ENCODE assay signal across 8 mouse cellular contexts in the genomic region with DNA sequence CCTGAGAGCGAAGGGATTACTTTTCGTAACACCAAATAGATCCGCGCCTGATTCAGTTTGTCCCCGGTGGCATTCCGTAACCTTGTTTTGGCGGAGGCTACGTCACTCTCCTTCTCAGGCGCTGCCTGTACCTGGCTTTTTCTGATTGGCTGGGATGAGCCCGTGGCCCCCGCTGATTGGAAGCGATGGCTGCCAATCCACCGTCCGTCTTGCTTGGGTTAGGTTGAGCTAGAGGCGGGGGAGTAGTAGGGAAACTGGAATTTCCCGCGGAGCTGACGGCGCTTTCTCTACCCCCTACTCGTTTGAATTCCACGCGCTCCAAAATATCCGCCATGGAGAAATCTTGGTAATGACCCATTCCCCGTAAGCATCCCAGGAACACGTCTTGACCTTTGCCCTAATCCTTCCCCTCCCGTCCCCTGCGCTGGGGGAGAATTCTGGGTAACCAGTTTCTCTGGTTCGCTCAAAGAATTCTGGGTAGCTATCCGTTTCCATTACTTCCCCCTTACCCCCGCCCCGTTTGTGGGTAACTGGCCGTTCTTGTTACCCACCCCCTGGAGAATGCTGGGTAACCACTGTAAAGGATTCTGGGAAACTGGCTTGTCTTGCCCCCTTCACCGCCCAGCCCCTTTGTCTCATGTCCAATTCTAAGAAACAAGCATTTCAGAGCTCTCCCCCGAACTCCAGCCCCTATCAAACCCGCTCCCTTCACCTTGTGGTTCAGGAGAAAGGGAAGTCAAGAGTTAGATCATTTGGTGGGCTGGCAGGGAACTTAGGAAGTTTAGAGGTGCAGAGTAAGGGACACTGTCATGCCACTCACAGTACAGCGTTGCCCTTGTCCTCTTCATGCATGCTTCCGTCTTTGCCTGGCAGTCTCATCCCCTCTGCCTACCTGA. TPM values are rescaled to one million over a fixed set of nuclear protein-coding genes. Genes with fewer than 3 reads are reported as not detected.
DNase-seq lines count a peak whose midpoint lies in the region; ATAC-seq lines count a peak whose summit lies in the region.

TSS of gene Pan2 (plus strand) at position 210 of the 896 bp plus-strand sequence.

- H3K27ac ChIP-seq in hindbrain, embryonic 16.5 days (ENCODE audit: low read depth, low read length), result peak within 1 kb of the TSS; percentile 98
- H3K27ac ChIP-seq in macrophage, result peak within 1 kb of the TSS; percentile 94

- H3K4me3 ChIP-seq in hindbrain, embryonic 16.5 days (ENCODE audit: low read length), result peak within 1 kb of the TSS; percentile 57
- H3K4me3 ChIP-seq in macrophage (ENCODE audit: inconsistent target), result peak within 1 kb of the TSS; percentile 87

- H3K4me1 ChIP-seq in hindbrain, embryonic 16.5 days (ENCODE audit: control insufficient read depth, insufficient read depth, low read depth, low read length), result peaks cover 14% of the 10 kb centered on the region

- DNase-seq in WW6 (ENCODE audit: low read depth, low spot score), result peak; percentile 96
- peak; percentile 99 to 100 for DNase-seq in cerebellum, postnatal 4 days (ENCODE audit: low spot score in 2 of 2)
- peak; percentile 100 for DNase-seq in gastrocnemius, adult 18-20 months (ENCODE audit: low spot score)
- peak; percentile 99 to 100 for DNase-seq in left cerebral cortex, adult 18-20 months (ENCODE audit: low spot score in 2 of 2)
- DNase-seq in right cerebral cortex, adult 18-20 months, result peak; percentile 100
- DNase-seq in urinary bladder, postnatal 10 days (ENCODE audit: low spot score), result peak; percentile 98

- ATAC-seq in hindbrain, embryonic 16.5 days, result peak; percentile 99

- H3K36me3 ChIP-seq in hindbrain, embryonic 16.5 days (ENCODE audit: control insufficient read depth, insufficient read depth, low read length), result no peaks in the 10 kb centered on the region
- H3K36me3 ChIP-seq in macrophage (ENCODE audit: inconsistent target), result no peaks in the 10 kb centered on the region

- H3K79me2 ChIP-seq in macrophage (ENCODE audit: inconsistent target), result no peaks in the 10 kb centered on the region

- H3K27me3 ChIP-seq in hindbrain, embryonic 16.5 days (replicated peaks; ENCODE audit: control insufficient read depth, insufficient read depth, low read length), result no peaks in the 10 kb centered on the region

- H3K9ac ChIP-seq in hindbrain, embryonic 16.5 days (ENCODE audit: low read depth, low read length), result peak within 1 kb of the TSS; percentile 79

- no peaks in the 10 kb centered on the region for H3K9me3 ChIP-seq in hindbrain, embryonic 16.5 days (ENCODE audit: control insufficient read depth, low read length)

- 2% methylated on average over 37 of the region's 37 CpGs for WGBS in hindbrain, embryonic 16.5 days
- WGBS in macrophage (ENCODE audit: missing documents), result 2% methylated on average over 37 of the region's 37 CpGs

- H3K4me2 ChIP-seq in hindbrain, embryonic 16.5 days (ENCODE audit: low read length), result peak within 1 kb of the TSS; percentile 89

RNA-seq across cellular contexts. Expression of gene Pan2, which starts in this region (rescaled TPM):
- total RNA-seq in gastrocnemius, adult 18-20 months (2021), result 1 to 10 TPM; 3.3 to 3.7 TPM
- 18.2 and 20.9 TPM in 2 replicates for polyA plus RNA-seq in hindbrain, embryonic 16.5 days (2015; fragmentation: Nextera tagmentation; extraction: Ambion mirVana)
- 10 to 100 TPM; 12.7 to 15.2 TPM for total RNA-seq in left cerebral cortex, adult 18-20 months (2021)
- total RNA-seq in macrophage (2018; cell fraction: chromatin; rRNA removed), result 10 to 100 TPM in 25 of 26 experiments, 1 to 10 TPM in 1; 8.8 to 51.1 (median 37.7) TPM
- 1 to 10 TPM; 2.2 to 6.0 (median 3.9) TPM for total RNA-seq in macrophage (2018; cell fraction: cytosol; rRNA removed)
- 10 to 100 TPM in 25 of 26 experiments, 1 to 10 TPM in 1; 9.7 to 45.3 (median 22.1) TPM for total RNA-seq in macrophage (2018; cell fraction: nucleus; rRNA removed)
- polyA plus RNA-seq in macrophage (2018), result 2.9 to 5.7 TPM (median 3.4 TPM) in 3 replicates

Comparison
In these comparisons a context has a peak if more than half of its experiments do, and no peak if none do; other contexts are left out.
1. Peak in every context shown above with its lines: DNase-seq, ATAC-seq, H3K4me3 ChIP-seq and H3K27ac ChIP-seq.